Mouse (Mus musculus): ENCODE measurements at regions not wholly inside any gene's neighbourhood (a gene's known extent, or its start where the extent isn't known, plus 50 kb on each side); places are given as distances from the start of the nearest gene placed in this dataset.
"Not testable (repeated sequence)": the region's sequence is repeated elsewhere in the genome, so short reads cannot be mapped to it uniquely, and the experiment has no call there.

DNA sequence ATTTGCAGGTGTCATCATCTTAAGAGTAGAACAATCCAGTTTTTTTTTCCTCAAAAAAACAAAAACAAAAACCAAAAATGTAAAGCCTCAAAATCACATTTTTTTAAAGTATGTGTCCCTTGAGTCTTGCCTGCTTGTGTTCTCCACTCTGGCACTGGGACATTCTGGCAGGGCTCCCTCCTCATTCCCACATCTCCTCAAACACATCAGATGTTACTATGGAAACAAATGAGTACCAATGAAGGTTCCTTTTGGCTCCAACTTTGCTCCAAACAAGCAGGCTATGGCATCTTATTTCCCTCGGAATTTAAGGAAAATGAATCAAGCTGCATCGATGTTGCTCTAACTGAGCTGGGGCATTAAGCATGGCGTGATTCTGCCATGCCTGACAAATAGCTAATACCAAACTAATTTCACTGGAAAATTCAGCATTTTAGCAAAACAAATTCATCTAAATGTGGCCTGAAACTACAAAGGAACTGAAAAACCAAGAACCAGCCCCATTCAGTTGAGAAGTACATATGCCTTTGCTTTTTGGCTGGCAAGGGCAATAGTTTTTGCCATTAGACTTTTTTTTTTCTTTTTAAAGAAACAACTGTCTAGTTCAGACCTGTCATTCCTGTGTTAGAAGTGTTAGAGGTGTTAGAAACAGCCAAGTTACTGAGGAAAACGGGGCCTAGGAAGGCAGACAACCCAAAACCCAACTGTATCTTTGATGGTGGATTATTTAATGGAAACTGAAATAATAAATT lies 522.2 kb upstream of the 2610301B20Rik start:
- DNase-seq: no peak

- no peak for DNase-seq
Observed at GRCm38 (mm10) chr4:10357572-10357971, 516.7 kb upstream of the 2610301B20Rik start.

DNA sequence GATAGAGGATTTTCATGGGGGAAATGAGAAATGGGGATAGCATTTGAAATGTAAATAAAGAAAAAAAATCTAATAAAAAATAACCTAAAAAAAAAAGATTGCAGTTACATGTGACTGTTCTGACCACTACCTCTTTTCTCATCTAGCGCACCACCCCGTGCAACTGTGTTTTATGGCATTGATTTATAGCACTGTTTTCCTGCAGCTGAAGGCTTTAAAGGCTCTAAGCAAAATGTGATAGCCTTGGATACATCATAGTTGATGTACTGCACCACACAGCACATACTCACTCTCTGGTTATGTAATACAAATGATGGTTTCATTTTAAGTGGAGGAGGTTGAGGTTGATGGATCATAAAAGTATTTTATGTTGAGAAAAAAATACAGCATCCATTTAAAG lies 484.5 kb upstream of the 2610301B20Rik start:
- no peak for DNase-seq

- DNase-seq: no peak
Observed at GRCm38 (mm10) chr4:10397249-10397648, 477.0 kb upstream of the 2610301B20Rik start.

GRCm38 (mm10) chr4:10398075-10398474 lies 476.2 kb upstream of the 2610301B20Rik start:
- DNase-seq: no peak

DNA sequence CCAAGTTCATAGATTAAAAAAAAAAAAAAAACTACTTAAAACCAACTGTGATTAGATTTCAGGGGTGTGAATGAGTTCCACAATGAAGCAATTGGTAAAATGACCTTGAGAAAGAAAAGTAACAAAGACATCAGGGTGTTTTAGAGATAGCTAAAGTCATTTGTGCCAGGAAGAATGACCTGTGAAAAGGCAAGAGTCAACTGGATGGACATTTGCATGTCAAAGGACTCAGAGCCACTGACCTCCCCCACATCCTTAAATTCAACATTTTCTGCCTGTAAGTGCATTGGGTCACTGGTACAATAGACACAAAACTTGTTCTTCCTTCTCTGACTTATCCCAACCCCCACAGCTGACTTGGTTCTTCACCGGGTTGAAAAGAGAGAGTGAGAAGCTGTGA lies 474.6 kb upstream of the 2610301B20Rik start:
- no peak for DNase-seq

DNA sequence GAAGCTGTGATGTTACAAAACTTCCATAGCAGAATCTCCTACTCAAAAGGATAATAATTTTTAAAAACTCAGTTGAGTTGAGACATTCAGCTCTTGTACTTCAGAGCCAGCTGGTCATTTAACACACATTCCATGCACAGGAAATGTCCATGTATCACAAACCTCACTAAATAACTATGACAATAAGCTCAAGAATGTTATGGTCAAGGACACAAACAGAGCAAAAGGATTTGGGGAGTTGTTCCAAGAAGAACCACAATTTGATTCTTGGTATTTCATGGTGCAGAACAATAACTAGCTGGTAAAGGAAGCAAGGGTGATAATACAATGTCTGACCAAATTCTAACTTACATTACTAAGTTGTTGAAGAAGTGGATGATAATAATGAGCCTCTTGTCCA lies 471.4 kb upstream of the 2610301B20Rik start:
- DNase-seq: no peak

GRCm38 (mm10) chr4:10404438-10404837 lies 469.9 kb upstream of the 2610301B20Rik start:
- DNase-seq: no peak

DNA sequence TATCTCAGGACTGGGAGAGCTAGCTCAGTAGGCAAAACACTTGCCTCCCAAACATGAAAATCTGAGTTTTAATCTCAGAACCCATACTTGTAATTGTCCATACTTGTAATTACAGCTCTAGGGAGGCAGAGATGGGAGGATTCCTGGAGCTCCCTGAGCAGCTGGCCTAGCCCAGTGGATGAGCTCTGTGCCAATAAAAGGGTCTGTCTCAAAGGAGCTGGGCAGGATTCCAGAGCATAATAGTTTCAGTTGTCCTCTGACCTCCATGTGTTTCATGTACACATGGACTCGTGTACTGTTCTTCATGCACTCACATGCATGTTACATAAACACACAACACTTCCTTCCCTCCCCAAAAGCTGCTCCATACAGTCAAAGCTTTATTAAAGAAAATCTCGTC lies 469.2 kb upstream of the 2610301B20Rik start:
- no peak for DNase-seq

DNA sequence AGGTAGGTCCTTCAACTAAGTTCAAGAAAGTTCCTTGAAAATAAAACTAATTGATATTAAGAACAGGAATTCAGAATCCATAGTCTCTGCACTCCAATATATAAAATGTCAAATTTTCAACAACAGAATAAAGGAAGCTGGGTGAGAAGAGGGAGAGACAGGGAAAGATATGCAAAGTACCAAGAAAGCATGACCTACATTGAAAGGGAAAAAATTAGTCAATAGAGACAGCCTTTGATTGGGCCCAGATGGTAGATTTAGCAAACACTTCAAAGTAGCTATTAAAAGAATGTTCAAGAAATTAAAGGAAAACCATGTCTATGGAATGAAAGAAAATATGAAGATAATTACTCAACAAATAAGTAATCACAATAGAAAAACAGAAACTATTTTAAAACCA lies 460.0 kb upstream of the 2610301B20Rik start:
- DNase-seq: no peak

- no peak for DNase-seq
Observed at GRCm38 (mm10) chr4:10421354-10421753, 452.9 kb upstream of the 2610301B20Rik start.

DNA sequence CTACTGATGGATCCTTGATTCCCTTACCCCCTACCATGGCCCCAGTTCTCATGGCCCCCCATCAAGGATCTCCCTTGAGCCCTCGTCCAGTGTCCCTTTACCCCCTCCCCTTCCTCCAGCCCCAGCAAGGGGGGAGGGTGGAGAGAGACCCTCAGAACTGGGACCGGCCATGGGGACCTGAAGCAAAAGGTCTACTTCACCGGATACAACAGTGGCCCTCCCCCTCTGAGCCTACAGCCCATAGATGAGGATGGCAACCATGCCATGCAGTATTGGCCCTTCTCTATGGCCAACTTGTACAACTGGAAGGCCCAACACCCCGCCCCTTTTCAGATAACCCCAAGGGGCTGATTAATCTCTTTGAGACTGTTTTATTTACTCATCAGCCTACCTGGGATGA lies 439.9 kb upstream of the 2610301B20Rik start:
- DNase-seq: no peak

GRCm38 (mm10) chr4:10439921-10440320 lies 434.4 kb upstream of the 2610301B20Rik start:
- not testable (repeated sequence) for DNase-seq

DNA sequence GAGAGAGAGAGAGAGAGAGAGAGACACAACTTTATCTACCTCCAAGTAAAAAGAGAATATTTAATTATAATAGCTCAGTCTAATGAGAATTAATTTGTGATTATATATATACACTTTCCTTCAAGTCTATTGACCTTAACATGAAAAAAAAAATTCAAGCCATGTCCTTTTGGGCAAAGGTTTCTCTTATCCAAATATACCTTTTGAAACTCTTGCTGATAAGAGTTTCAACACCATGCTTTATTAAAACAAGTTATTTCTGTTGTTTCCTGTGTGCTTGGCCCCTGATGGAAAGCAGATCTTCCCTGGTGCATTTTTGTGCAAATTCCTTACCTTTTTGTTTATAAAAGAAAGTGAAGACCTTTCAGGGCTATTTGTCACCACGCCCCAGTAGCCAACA lies 414.7 kb upstream of the 2610301B20Rik start:
- no peak for DNase-seq

DNA sequence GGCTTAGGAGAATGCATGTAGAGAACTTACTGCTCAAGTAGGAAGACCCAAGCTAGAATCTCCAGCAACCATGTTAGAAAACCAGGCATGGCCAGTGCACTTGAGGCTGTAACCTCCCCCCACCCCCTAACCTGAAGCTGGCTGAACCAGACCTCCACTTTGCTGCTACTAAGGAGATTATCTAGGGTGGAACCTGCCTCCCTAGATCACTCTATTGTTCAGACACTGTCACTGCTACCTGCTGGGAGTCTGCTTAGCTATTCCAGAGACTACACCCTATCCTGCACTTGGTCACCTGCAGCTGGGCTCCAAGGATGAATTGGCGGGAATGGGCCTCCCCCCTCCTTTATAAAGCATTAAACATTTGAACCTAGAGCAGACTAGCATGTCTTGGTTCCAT lies 393.4 kb upstream of the 2610301B20Rik start:
- DNase-seq: no peak

- peak; percentile 3 to 7 for DNase-seq
Observed at GRCm38 (mm10) chr4:10508163-10508821, 366.0 kb upstream of the 2610301B20Rik start.

DNA sequence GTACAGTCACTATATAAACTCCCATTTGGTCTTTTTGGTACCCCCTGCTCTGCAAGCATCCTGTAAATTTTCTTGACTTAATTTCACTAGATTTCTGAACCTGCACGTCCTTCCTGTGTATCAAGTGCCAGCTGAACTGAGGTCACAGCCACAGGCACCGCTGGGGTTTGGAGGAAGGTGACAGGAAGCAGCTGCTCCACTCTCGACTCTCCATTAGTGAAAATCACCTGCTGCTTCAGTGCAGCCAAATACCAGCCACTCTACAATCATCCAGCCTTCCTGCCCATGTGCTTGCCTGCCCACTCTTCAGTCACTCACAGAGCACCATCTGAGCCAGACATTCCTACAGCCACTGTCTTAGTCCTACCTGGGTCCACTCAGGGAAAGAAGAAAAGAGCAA lies 364.3 kb upstream of the 2610301B20Rik start:
- no peak for DNase-seq

- no peak for DNase-seq
Observed at GRCm38 (mm10) chr4:10550711-10551305, 323.5 kb upstream of the 2610301B20Rik start.

DNA sequence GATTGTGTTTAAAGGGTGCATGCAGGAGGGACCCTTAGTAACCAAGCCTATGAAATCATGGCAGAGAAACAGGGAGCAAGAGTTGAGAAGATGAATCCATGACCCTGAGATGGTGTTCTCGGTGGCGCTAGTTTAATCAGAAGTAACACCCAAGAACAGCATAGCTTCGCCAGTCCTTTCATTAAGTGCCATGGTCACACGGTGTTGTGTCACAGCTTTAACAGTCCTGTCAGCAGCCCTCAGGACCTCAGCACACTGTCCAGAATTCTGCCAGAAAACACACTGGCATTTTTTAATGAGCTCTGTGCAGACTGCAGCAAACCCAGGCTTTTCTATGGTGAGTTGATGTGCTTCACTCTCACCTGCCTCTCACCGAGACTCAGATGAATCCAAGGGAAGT lies 320.6 kb upstream of the 2610301B20Rik start:
- no peak for DNase-seq

DNA sequence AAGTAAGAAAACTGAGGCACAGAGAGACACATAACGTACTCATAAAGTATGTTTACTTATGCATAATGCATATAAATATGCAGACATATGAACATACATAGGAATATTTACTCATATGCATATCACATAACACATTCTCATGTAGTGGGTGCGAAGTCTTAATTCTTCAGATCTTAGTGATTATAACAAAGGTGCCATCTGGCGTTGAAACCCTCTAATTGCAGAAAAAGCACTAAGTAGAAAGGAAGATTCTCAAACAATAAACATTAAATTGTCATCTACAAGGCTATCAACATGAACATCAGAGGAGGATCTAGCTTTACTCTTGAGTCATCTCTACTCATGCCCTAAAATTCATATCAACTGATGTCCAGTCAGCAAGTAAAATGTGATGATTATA lies 314.2 kb upstream of the 2610301B20Rik start:
- DNase-seq: no peak

DNA sequence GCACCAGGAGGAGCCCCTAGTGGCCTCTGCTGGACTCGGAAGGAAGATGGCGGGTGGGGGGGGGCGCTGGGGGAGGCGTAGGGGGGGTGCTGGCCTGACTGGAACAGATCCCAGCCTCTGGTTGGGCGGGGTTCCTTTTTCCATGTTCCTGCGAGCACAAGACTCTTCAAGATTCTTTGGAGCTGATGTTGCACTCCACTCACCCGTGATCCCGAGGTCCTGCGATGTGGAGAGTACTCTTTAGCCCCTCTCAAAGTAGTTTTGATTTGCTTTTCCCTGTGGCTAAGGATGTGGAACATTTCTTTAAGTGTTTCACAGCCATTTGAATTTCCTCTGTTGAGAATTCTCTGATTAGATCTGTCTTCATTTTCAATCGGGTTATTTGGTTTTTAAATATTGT lies 269.8 kb upstream of the 2610301B20Rik start:
- no peak for DNase-seq

DNA sequence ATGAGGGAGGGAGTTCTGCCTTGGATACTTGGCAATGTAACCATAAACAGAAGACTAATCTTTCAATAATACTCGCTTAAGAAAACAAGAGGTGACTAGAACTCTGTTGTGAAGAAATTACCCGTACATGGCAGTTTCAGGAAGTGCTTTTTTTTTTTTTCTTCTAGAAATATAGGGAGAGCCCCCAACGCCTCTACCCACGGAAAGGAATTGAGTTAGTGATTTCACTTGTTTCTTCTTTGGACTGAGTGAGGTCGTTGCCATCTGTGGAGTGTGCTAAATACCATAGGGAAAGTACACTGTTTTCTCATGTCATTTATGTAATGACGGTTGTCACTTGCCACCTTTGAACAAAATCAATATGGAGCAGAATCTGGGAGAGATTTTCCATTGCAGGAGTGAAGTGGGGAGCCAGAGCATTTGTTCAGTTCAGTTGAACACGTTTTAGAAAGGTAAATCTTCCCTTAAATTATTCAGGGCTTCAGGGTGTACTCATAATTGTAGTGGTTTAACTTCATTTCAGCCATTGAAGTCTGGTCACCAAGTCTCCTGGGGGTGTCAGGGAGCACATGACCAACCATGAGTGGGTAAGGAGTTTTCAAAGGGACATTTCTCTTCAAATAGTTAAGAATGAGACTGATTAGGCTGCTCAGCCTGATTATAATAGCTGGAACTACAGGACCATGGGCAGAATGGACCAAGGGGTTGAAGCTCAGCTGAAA lies 266.3 kb upstream of the 2610301B20Rik start:
- no peak for DNase-seq

DNA sequence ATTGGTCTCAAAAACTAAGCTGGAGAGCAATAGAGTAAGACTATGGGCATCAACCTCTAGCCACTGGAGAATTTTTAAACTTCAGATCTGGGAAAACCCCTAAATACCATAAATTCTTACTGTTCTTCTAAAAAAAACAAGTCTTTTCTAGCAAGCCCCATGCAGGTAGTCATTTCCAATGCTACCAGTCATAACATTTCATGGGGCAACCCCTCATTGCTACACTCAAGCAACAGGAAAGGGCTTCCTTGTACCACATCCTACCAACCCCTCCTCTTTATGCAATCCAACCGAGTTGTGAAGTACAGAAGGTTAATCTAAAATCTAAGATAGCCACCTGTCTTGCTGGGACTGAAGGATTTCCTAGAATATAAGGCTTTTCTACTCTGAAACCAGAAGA lies 263.5 kb upstream of the 2610301B20Rik start:
- DNase-seq: no peak
